Mouse (Mus musculus) ES-Bruce4 (cell line): ENCODE results near the gene Slc16a1. TPM values are rescaled to one million over a fixed set of nuclear protein-coding genes. Genes with fewer than 3 reads are reported as not detected.

ENCODE experiments used
- H3K27ac ChIP-seq: 2 replicates; pipeline ENCODE4 v1.5.1; 2012; ENCODE audit warnings: low read length, inconsistent platforms; ENCODE audit not compliant: insufficient read depth
- H3K27me3 ChIP-seq: 2 replicates; pipeline ENCODE4 v1.6.1; 2012; ENCODE audit warnings: mild to moderate bottlenecking, low read length, inconsistent platforms; ENCODE audit not compliant: control insufficient read depth, poor library complexity, insufficient read depth, severe bottlenecking
- H3K36me3 ChIP-seq: 2 replicates; pipeline ENCODE4 v1.6.1; 2012; ENCODE audit warnings: inconsistent platforms, mild to moderate bottlenecking, low read length, moderate library complexity; ENCODE audit not compliant: control insufficient read depth, poor library complexity, insufficient read depth, severe bottlenecking
- H3K4me1 ChIP-seq: one replicate; pipeline ENCODE4 v1.8.1; 2011; ENCODE audit warnings: low read length; ENCODE audit not compliant: control insufficient read depth, insufficient read depth
- H3K4me3 ChIP-seq: 2 replicates; pipeline ENCODE4 v1.5.1; 2011; ENCODE audit warnings: low read depth, mild to moderate bottlenecking, low read length
- H3K9ac ChIP-seq: 2 replicates; pipeline ENCODE4 v1.6.1; 2012; ENCODE audit warnings: low read depth, mild to moderate bottlenecking, inconsistent platforms; ENCODE audit not compliant: poor library complexity, severe bottlenecking
- H3K9me3 ChIP-seq: replicated peaks from 2 replicates; pipeline ENCODE4 v1.6.1; 2012; ENCODE audit warnings: mild to moderate bottlenecking, low read length, inconsistent platforms; ENCODE audit not compliant: control insufficient read depth, poor library complexity, insufficient read depth, severe bottlenecking
- CTCF ChIP-seq: IDR thresholded peaks from one replicate; pipeline ENCODE4 v1.8.1; 2011; ENCODE audit warnings: low read depth, low read length
- EP300 ChIP-seq: IDR thresholded peaks from 2 replicates; pipeline ENCODE4 v1.6.1; 2011; ENCODE audit warnings: low read depth, low read length; ENCODE audit not compliant: insufficient read depth
- POLR2A ChIP-seq: IDR thresholded peaks from one replicate; pipeline ENCODE4 v1.8.1; 2011; ENCODE audit warnings: low read length; ENCODE audit not compliant: insufficient read depth
- polyA plus RNA-seq: library from polyadenylated mRNA; stranded (reverse); fragments of >200 nt; gene quantifications from 2 replicates; pipeline ENCODE4 v1.2.4, GENCODE M21; 2011; ENCODE audit warnings: low read depth; ENCODE audit not compliant: missing spikeins, insufficient read depth, insufficient read length

The Slc16a1 gene
- polyA plus RNA-seq, 1 experiment, result 87.2 TPM

GRCm38 (mm10) chr3:104637427-104638402 is 753 bp upstream of the Slc16a1 start:
- Histone ChIP-seq H3K27ac (no peak overlapping the region), H3K9me3 (no peaks in the 10 kb centered on the region), H3K4me3 (peak overlapping the region; percentile 86), H3K4me1 (no peaks in the 10 kb centered on the region), H3K9ac (peak overlapping the region; percentile 97), H3K27me3 (no peaks in the 10 kb centered on the region), H3K36me3 (peaks cover under 1% of the 10 kb centered on the region)
- TF ChIP-seq POLR2A, result no peak
- TF ChIP-seq CTCF, result no peak
- no peak for TF ChIP-seq EP300

GRCm38 (mm10) chr3:104638932-104639748 is 672 bp downstream of the Slc16a1 start:
- no peaks in the 10 kb centered on the region for H3K27me3 ChIP-seq
- no peaks in the 10 kb centered on the region for H3K4me1 ChIP-seq
- no peaks in the 10 kb centered on the region for H3K9me3 ChIP-seq
- peak overlapping the region; percentile 97 for H3K9ac ChIP-seq
- H3K4me3 ChIP-seq, result peak overlapping the region; percentile 72
- 0 out of 2 replicates have a peak overlapping the region, but pooled peaks have one; percentile 23 for H3K27ac ChIP-seq
- no peaks in the 10 kb centered on the region; the same call in 1 of the 2 replicates for H3K36me3 ChIP-seq
- TF ChIP-seq EP300 (no peak), POLR2A (no peak)

GRCm38 (mm10) chr3:104639749-104640368 is 1.4 kb downstream of the Slc16a1 start:
- no peaks in the 10 kb centered on the region for H3K36me3 ChIP-seq
- no peaks in the 10 kb centered on the region for H3K27me3 ChIP-seq
- TF ChIP-seq CTCF, result no peak
- H3K4me3 ChIP-seq, result peak overlapping the region; percentile 72
- H3K4me1 ChIP-seq, result no peaks in the 10 kb centered on the region
- H3K27ac ChIP-seq, result no peak overlapping the region
- H3K9ac ChIP-seq, result peak overlapping the region; percentile 97
- no peaks in the 10 kb centered on the region for H3K9me3 ChIP-seq

GRCm38 (mm10) chr3:104640855-104641254 is 2.4 kb downstream of the Slc16a1 start:
- TF ChIP-seq POLR2A (no peak), EP300 (no peak), CTCF (no peak)
- Histone ChIP-seq H3K4me3 (no peak overlapping the region), H3K27me3 (no peaks in the 10 kb centered on the region), H3K9me3 (no peaks in the 10 kb centered on the region), H3K4me1 (no peaks in the 10 kb centered on the region), H3K36me3 (no peaks in the 10 kb centered on the region), H3K27ac (no peak overlapping the region), H3K9ac (no peak overlapping the region)

- no peaks in the 10 kb centered on the region for H3K4me1 ChIP-seq
- no peaks in the 10 kb centered on the region for H3K27me3 ChIP-seq
- no peak overlapping the region for H3K27ac ChIP-seq
- H3K9me3 ChIP-seq, result no peaks in the 10 kb centered on the region
- TF ChIP-seq CTCF, result no peak
- TF ChIP-seq POLR2A, result no peak
- no peak for TF ChIP-seq EP300
- H3K9ac ChIP-seq, result no peak overlapping the region
- no peak overlapping the region for H3K4me3 ChIP-seq
- no peaks in the 10 kb centered on the region for H3K36me3 ChIP-seq
These were observed 2.8 kb downstream of the Slc16a1 start for GRCm38 (mm10) chr3:104641313-104641712.
